Mouse (Mus musculus): Measurements from ENCODE around the gene Zfp934. TPM values are rescaled to one million over a fixed set of nuclear protein-coding genes. Genes with fewer than 3 reads are reported as not detected.
"Not testable (repeated sequence)": the region's sequence is repeated elsewhere in the genome, so short reads cannot be mapped to it uniquely, and the experiment has no call there.

Zfp934 gene
- polyA plus RNA-seq, 1 experiment from 2014 or later = 18.7 TPM

GRCm38 (mm10) chr13:62466424-62467334, 104.3 kb downstream of the Zfp934 start, which contains the start of gene Gm49359:
Gene Gm49359, minus strand, starts transcription at chr13:62466832.
- peak; percentile 100 for ATAC-seq (ENCODE audit: low read depth)
- H3K4me3 ChIP-seq (ENCODE audit: low read length) = peak within 1 kb of the TSS; percentile 73
- H3K27me3 ChIP-seq (ENCODE audit: control insufficient read depth, insufficient read depth, low read depth, low read length); H3K4me1 ChIP-seq (replicated peaks; ENCODE audit: control insufficient read depth, insufficient read depth, low read length); H3K9me3 ChIP-seq (ENCODE audit: control insufficient read depth, low read length); H3K36me3 ChIP-seq (ENCODE audit: control insufficient read depth, insufficient read depth, low read length): not testable (repeated sequence)
- 1% methylated on average over 28 of the region's 28 CpGs for WGBS
- H3K9ac ChIP-seq (ENCODE audit: low read length) = peak within 1 kb of the TSS; percentile 81
- H3K27ac ChIP-seq (ENCODE audit: low read length) = peak within 1 kb of the TSS; percentile 78
- H3K4me2 ChIP-seq (ENCODE audit: low read depth, low read length) = peak within 1 kb of the TSS; percentile 39

Small RNA genes within 50 kb of the gene (microRNA-seq; reads per million reads assigned to microRNA genes)
- not detected for gene Gm22256

Other genes with a start within 250 kb of the Zfp934 start
- gene Gm3604, start 188.0 kb downstream of the Zfp934 start, polyA plus RNA-seq (2015; fragmentation: Nextera tagmentation; extraction: Ambion mirVana) = 5.5 and 7.1 TPM in 2 replicates
- 14.3 and 14.8 TPM in 2 replicates for gene Gm49359, start 104.4 kb downstream of the Zfp934 start, polyA plus RNA-seq (2015; fragmentation: Nextera tagmentation; extraction: Ambion mirVana)
- not detected in 2 replicates for gene Zfp935, start 12.7 kb downstream of the Zfp934 start, polyA plus RNA-seq (2015; fragmentation: Nextera tagmentation; extraction: Ambion mirVana)
- 13.7 and 13.9 TPM in 2 replicates for gene 6720489N17Rik, start 53.0 kb upstream of the Zfp934 start, polyA plus RNA-seq (2015; fragmentation: Nextera tagmentation; extraction: Ambion mirVana)
- gene Platr25, start 189.5 kb upstream of the Zfp934 start, polyA plus RNA-seq (2015; fragmentation: Nextera tagmentation; extraction: Ambion mirVana) = 29.4 and 31.1 TPM in 2 replicates
- gene Gm5141, start 214.6 kb upstream of the Zfp934 start, polyA plus RNA-seq (2015; fragmentation: Nextera tagmentation; extraction: Ambion mirVana) = 10.5 and 13.4 TPM in 2 replicates

Data from lung, embryonic 16.5 days (tissue).